Mouse (Mus musculus) testis, postnatal 14 days (tissue): ENCODE measurements at regions not wholly inside any gene's neighbourhood (a gene's known extent, or its start where the extent isn't known, plus 50 kb on each side); places are given as distances from the start of the nearest gene placed in this dataset.
"Not testable (repeated sequence)": the region's sequence is repeated elsewhere in the genome, so short reads cannot be mapped to it uniquely, and the experiment has no call there.

Source experiments
- DNase-seq: peaks from one replicate; pipeline ENCODE4 v3.0.0; 2021; ENCODE audit warnings: low spot score

- DNase-seq, result not testable (repeated sequence)
Observed at GRCm38 (mm10) chr17:9066633-9067032, 78.5 kb downstream of the 1700010I14Rik start.

DNA sequence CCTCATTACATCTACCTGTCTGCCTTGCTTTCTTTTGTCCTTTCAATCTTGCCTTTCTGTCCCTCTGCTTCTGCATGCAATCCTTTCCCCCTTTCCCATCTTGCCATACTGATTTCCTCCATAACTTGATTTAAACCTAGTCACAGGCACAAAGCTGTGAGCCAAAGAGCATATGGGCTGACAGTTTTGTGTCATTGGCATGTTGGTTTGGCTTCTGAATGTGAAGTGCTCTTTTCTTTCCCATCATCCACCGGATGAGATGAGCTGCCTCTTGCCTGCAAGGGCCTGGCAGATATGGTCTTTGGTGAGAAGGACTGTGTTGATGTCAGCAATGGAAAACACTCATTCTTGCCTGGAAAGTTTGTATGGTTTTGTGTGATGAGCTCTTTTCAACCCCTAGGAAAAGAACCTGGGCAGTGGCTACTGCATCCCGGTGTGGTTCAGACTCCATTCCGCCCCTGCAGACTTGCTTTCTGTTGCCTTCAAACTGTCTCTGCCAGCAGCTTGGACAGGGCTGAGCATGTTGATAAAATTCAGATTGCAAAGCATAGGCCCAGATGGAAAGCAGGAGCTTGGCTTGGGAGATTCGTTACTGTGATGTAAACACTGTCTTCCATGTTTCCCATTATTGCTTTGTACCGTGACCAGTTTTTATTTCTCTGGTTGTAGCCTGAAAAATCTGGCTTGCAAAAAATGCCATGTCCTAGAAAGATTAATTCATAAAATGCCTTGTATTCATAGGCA, 80.9 kb downstream of the 1700010I14Rik start:
- no peak for DNase-seq

DNA sequence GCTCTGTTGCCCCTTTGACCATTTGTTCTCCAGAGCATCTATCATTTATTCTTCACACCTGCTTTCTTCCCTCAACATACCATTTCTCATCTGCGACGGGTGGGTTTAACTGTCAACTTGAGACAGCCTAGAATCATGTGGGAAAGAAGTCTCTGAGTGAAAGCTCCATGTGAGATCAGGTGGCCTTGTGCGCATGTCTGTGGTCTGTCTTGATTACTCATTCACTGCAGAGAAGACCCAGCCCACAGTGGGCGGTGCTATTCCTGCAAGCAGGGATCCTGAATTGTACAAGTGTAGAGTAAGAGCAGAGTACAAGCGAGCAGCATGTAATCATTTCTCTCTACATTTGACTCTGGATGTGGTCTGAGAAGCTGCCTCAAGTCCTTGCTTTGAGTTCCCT, 95.5 kb downstream of the 1700010I14Rik start:
- no peak for DNase-seq

DNA sequence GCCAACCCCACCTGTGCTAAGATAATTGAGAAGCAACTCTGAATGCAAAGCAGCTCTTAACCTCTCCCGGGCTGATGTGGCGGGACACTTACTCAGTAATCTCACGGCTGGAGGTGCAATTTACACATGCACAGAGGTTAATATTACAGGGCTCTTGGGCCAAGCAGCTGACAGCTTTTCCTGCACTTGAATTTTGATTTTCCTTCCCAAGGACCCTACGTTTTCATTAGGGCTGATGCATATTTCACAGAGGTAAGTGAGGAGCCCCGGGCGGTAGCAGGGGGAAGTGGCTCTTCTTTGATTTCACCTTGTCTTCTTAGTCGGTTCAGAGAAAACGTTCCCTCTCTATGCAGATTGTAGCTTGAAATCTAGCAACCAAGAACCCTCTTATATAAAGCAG, 139.7 kb downstream of the 1700010I14Rik start:
- no peak for DNase-seq

DNA sequence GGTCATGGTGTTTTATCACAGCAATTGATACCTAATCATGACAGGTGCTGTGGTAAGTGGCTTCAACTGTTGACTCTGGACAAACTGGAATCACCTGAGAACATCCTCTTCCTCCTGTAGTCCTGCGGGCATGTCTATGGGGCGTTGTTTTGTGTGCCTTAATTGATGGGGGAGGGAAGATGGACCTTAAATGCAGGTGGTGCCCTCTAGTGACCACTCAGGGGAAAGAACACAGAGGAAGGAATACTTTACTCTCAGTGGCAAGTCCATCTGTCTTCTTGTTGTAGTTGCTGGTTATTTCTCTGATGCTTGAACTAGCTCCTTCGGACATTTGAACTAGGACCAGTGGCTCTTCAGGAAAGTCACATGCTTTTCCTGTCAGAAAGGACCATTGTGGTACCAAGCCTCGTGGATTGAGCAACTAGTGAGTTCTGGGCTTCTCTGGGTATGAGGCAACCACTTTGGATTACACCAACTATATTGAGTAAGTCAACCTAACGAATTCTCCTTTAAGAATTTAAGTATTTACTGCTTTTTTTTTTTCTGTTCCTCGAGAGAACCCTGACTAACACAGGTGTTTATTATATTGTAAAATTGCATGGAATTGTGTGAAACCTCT, 157.6 kb downstream of the 1700010I14Rik start:
- no peak for DNase-seq

- DNase-seq, result no peak
Observed at GRCm38 (mm10) chr17:9150654-9151053, 162.5 kb downstream of the 1700010I14Rik start.

- DNase-seq, result no peak
Observed at GRCm38 (mm10) chr17:9162148-9162547, 174.0 kb downstream of the 1700010I14Rik start.

GRCm38 (mm10) chr17:9162676-9163075, 174.5 kb downstream of the 1700010I14Rik start:
- DNase-seq, result no peak

- no peak for DNase-seq
Observed at GRCm38 (mm10) chr17:9163285-9163684, 175.2 kb downstream of the 1700010I14Rik start.

GRCm38 (mm10) chr17:9164501-9164900, 176.4 kb downstream of the 1700010I14Rik start:
- DNase-seq, result no peak

- DNase-seq, result peak; percentile 53
Observed at GRCm38 (mm10) chr17:9167161-9167560, 179.0 kb downstream of the 1700010I14Rik start.

GRCm38 (mm10) chr17:9167571-9168201, 179.6 kb downstream of the 1700010I14Rik start:
- DNase-seq, result peak; percentile 63

GRCm38 (mm10) chr17:9168411-9168810, 180.3 kb downstream of the 1700010I14Rik start:
- DNase-seq, result peak; percentile 25

DNA sequence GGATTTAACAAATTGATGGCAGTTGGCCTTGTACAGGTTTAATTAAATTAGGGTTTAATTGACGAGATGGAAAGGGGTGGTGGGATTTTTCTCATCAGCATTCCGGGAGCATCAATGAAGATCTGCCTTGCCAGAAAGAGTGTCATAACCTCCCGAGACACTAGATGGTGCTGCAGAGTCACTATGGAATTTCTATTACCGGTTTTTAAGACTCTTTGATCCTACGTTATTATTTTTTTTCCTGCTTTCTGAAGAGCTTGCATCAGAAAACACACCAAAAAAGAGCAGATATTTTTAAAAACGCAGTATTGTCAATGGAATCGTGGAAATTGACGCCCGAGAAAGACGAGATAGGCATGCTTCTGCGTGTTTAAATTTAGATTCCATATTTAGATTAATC, 181.2 kb downstream of the 1700010I14Rik start:
- DNase-seq, result no peak

GRCm38 (mm10) chr17:9197160-9197559, 209.0 kb downstream of the 1700010I14Rik start:
- no peak for DNase-seq

DNA sequence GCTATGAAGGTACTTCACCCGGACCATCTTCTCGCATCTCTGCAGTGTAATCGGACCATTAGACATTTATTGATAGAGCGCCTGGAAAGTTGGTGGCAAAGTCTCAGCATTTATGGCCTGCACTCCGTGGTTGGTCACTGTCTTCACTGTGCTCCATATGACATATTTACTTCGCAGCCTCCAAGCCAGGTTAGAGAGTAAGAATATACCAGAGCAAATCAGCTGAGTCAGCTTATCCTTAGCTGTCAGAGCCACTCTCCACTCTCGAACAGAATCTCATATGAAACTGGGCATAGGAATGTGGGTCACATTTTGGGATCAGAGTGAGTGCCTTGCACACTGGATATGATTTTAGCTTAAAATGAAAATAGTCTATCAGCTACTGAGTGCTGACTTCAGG, 212.3 kb downstream of the 1700010I14Rik start:
- DNase-seq, result no peak

DNA sequence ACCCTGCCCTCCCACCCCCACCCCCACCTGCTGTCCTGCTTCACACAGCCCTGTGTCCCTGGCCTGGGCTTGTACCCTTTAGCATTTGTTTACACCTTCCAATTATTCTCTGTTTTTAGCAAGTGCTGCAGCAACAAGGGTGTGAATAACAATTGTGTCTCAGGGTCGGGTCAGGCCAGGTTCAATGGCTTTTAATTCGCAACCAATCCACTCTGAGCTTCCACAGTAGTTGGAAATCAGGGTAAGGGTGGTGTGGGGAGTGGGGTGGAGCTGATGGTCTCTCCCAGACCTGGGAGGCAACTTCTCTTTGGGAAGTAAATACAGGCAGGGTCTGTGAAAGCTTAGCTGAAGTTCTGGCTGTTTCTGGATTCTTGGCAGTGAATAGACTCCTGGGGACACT, 214.4 kb downstream of the 1700010I14Rik start:
- no peak for DNase-seq

GRCm38 (mm10) chr17:9210626-9211025, 211.2 kb upstream of the Gm17728 start:
- DNase-seq, result no peak

GRCm38 (mm10) chr17:9223097-9223496, 198.8 kb upstream of the Gm17728 start:
- DNase-seq, result no peak

DNA sequence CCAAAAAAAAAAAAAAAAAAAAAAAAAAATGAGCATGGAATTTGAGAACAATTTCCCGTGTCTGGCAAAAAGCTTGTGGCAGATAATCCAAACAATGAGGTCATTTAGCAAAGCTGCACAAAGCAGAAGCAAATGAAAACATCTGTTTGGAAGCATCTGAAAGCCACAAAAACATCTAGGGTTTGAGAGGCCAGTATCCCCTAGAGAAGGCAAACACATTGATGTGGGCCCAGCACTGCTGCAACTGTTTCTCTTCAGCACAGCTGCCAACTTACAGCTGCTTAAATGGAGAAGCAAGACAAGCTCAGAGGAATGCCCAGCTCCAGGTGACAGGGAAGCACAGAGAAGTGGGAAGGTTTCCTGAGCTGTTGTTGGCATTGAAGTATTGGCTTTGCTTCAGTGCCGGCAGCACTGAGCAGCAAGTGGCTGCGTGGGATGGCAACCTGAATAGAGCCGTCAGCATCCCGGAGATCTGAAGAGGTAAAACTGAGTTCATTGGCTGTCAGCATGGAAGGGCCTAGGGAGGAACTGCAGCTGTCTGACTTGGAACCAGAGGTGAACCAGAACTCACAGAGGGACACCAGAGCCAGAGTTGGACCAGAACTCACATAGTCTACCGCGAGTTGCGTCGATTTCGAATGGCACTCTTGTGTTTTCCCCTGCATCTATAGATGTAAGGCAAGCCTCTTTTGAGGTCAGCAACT, 193.8 kb upstream of the Gm17728 start:
- DNase-seq, result no peak

- no peak for DNase-seq
Observed at GRCm38 (mm10) chr17:9235141-9235571, 186.7 kb upstream of the Gm17728 start.

GRCm38 (mm10) chr17:9258646-9259170, 163.2 kb upstream of the Gm17728 start:
- no peak for DNase-seq
